Mouse (Mus musculus) bone marrow macrophage, adult 2 months (primary cell): Measurements from ENCODE around the gene Nme4. TPM values are rescaled to one million over a fixed set of nuclear protein-coding genes. Genes with fewer than 3 reads are reported as not detected.
"Not testable (repeated sequence)": the region's sequence is repeated elsewhere in the genome, so short reads cannot be mapped to it uniquely, and the experiment has no call there.

Source experiments
- H3K27ac ChIP-seq: 2 replicates; pipeline ENCODE4 v1.5.1; 2012; ENCODE audit warnings: low read depth, low read length; ENCODE audit not compliant: insufficient read depth
- H3K4me1 ChIP-seq: 2 replicates; pipeline ENCODE4 v1.6.1; 2012; ENCODE audit warnings: low read length; ENCODE audit not compliant: control insufficient read depth, insufficient read depth
- H3K4me3 ChIP-seq: 2 replicates; pipeline ENCODE4 v1.5.1; 2012; ENCODE audit warnings: mild to moderate bottlenecking, low read length, moderate library complexity; ENCODE audit not compliant: insufficient read depth
- CTCF ChIP-seq: IDR thresholded peaks from 2 replicates; pipeline ENCODE4 v1.5.1; 2012; ENCODE audit warnings: low read depth, mild to moderate bottlenecking, low read length, moderate library complexity
- POLR2A ChIP-seq: IDR thresholded peaks from 2 replicates; pipeline ENCODE4 v1.6.1; 2012; ENCODE audit warnings: mild to moderate bottlenecking, low read depth, low read length, borderline replicate concordance
- polyA plus RNA-seq: library from polyadenylated mRNA; stranded (reverse); fragments of >200 nt; gene quantifications from 2 replicates; pipeline ENCODE4 v1.2.4, GENCODE M21; 2012; ENCODE audit not compliant: missing spikeins, insufficient read depth, insufficient read length

Gene Nme4
- polyA plus RNA-seq, 1 experiment = 25.6 TPM

- Histone ChIP-seq H3K4me3 (no peak overlapping the region), H3K27ac (no peak overlapping the region), H3K4me1 (peaks cover 3% of the 10 kb centered on the region)
- no peak for TF ChIP-seq POLR2A
- no peak for TF ChIP-seq CTCF
Measured at GRCm38 (mm10) chr17:26115205-26115898, 19.9 kb upstream of the Nme4 start.

GRCm38 (mm10) chr17:26114461-26114860 lies 19.1 kb upstream of the Nme4 start:
- not testable (repeated sequence) for H3K4me1 ChIP-seq, H3K4me3 ChIP-seq, H3K27ac ChIP-seq

GRCm38 (mm10) chr17:26114061-26114460 lies 18.7 kb upstream of the Nme4 start:
- Histone ChIP-seq H3K4me1 (peaks cover 7% of the 10 kb centered on the region), H3K27ac (no peak overlapping the region), H3K4me3 (peak overlapping the region; percentile 60)
- TF ChIP-seq CTCF (no peak), POLR2A (no peak)

- 0 out of 2 replicates have a peak, but pooled peaks have one; percentile 21 for TF ChIP-seq CTCF
- TF ChIP-seq POLR2A = no peak; the same call in 1 of the 2 replicates
- no peak within 1 kb of the TSS for H3K27ac ChIP-seq
- H3K4me3 ChIP-seq = peak within 1 kb of the TSS; percentile 60
Measured at GRCm38 (mm10) chr17:26113181-26113948, 18.0 kb upstream of the Nme4 start, which contains the start of gene Tmem8. Gene Tmem8 (plus strand): TSS chr17:26113299.

GRCm38 (mm10) chr17:26112751-26113150 lies 17.3 kb upstream of the Nme4 start:
- H3K4me3 ChIP-seq = peak overlapping the region; percentile 60
- 0 out of 2 replicates have a peak, but pooled peaks have one; percentile 14 for TF ChIP-seq CTCF
- no peak for TF ChIP-seq POLR2A
- no peak overlapping the region for H3K27ac ChIP-seq
- peaks cover 7% of the 10 kb centered on the region for H3K4me1 ChIP-seq

More at GRCm38 (mm10) chr17:26113181-26113948, 18.0 kb upstream of the Nme4 start, which contains the start of gene Tmem8:
- H3K4me1 ChIP-seq = peaks cover 7% of the 10 kb centered on the region

GRCm38 (mm10) chr17:26111722-26112121 lies 16.3 kb upstream of the Nme4 start:
- TF ChIP-seq POLR2A (no peak), CTCF (no peak)
- no peak overlapping the region for H3K4me3 ChIP-seq
- peaks cover 7% of the 10 kb centered on the region for H3K4me1 ChIP-seq
- no peak overlapping the region for H3K27ac ChIP-seq

GRCm38 (mm10) chr17:26111024-26111423 lies 15.6 kb upstream of the Nme4 start:
- TF ChIP-seq POLR2A (no peak), CTCF (no peak)
- H3K27ac ChIP-seq = no peak overlapping the region
- no peak overlapping the region for H3K4me3 ChIP-seq
- peaks cover 9% of the 10 kb centered on the region for H3K4me1 ChIP-seq

GRCm38 (mm10) chr17:26110156-26110555 lies 14.8 kb upstream of the Nme4 start:
- Histone ChIP-seq H3K27ac (no peak overlapping the region), H3K4me3 (no peak overlapping the region), H3K4me1 (peaks cover 16% of the 10 kb centered on the region)
- no peak for TF ChIP-seq POLR2A
- TF ChIP-seq CTCF = no peak

- no peak overlapping the region for H3K4me3 ChIP-seq
- no peak for TF ChIP-seq POLR2A
- TF ChIP-seq CTCF = no peak
- peaks cover 43% of the 10 kb centered on the region for H3K4me1 ChIP-seq
- H3K27ac ChIP-seq = peak overlapping the region; percentile 62
Measured at GRCm38 (mm10) chr17:26105619-26106018, 10.2 kb upstream of the Nme4 start.

GRCm38 (mm10) chr17:26101478-26101877 lies 6.1 kb upstream of the Nme4 start:
- Histone ChIP-seq H3K27ac (peak overlapping the region; percentile 93), H3K4me3 (no peak overlapping the region), H3K4me1 (peaks cover 38% of the 10 kb centered on the region)
- TF ChIP-seq CTCF (no peak), POLR2A (no peak)
